Mouse (Mus musculus): ENCODE results near the gene Crtc3.

Crtc3 gene

GRCm38 (mm10) chr7:80598436-80598985, 90.2 kb downstream of the Crtc3 start:
- no peak for DNase-seq (ENCODE audit: low spot score)

- no peak for DNase-seq (ENCODE audit: low spot score)
Measured at GRCm38 (mm10) chr7:80597900-80598299, 90.8 kb downstream of the Crtc3 start.

- no peak for DNase-seq (ENCODE audit: low spot score)
Measured at GRCm38 (mm10) chr7:80589054-80589746, 99.5 kb downstream of the Crtc3 start.

GRCm38 (mm10) chr7:80587684-80588083, 101.0 kb downstream of the Crtc3 start:
- no peak for DNase-seq (ENCODE audit: low spot score)

- no peak for DNase-seq (ENCODE audit: low spot score)
Measured at GRCm38 (mm10) chr7:80586681-80587660, 101.7 kb downstream of the Crtc3 start.

- no peak for DNase-seq (ENCODE audit: low spot score)
Measured at GRCm38 (mm10) chr7:80586161-80586560, 102.5 kb downstream of the Crtc3 start.

- DNase-seq (ENCODE audit: low spot score) = no peak
Measured at GRCm38 (mm10) chr7:80585380-80585779, 103.3 kb downstream of the Crtc3 start.

- peak; percentile 19 for DNase-seq (ENCODE audit: low spot score)
Measured at GRCm38 (mm10) chr7:80583981-80584380, 104.7 kb downstream of the Crtc3 start.

- DNase-seq (ENCODE audit: low spot score) = no peak
Measured at GRCm38 (mm10) chr7:80582821-80583451, 105.7 kb downstream of the Crtc3 start.

GRCm38 (mm10) chr7:80580368-80580767, 108.3 kb downstream of the Crtc3 start:
- no peak for DNase-seq (ENCODE audit: low spot score)

- DNase-seq (ENCODE audit: low spot score) = no peak
Measured at GRCm38 (mm10) chr7:80577417-80577980, 111.2 kb downstream of the Crtc3 start.

GRCm38 (mm10) chr7:80576626-80577025, 112.1 kb downstream of the Crtc3 start:
- DNase-seq (ENCODE audit: low spot score) = no peak

- DNase-seq (ENCODE audit: low spot score) = no peak
Measured at GRCm38 (mm10) chr7:80575750-80576149, 112.9 kb downstream of the Crtc3 start.

GRCm38 (mm10) chr7:80573076-80573475, 115.6 kb downstream of the Crtc3 start:
- no peak for DNase-seq (ENCODE audit: low spot score)

- no peak for DNase-seq (ENCODE audit: low spot score)
Measured at GRCm38 (mm10) chr7:80567982-80568381, 120.7 kb downstream of the Crtc3 start.

GRCm38 (mm10) chr7:80561931-80562330, 126.7 kb downstream of the Crtc3 start:
- DNase-seq (ENCODE audit: low spot score) = no peak

- DNase-seq (ENCODE audit: low spot score) = no peak
Measured at GRCm38 (mm10) chr7:80561271-80561670, 127.4 kb downstream of the Crtc3 start.

GRCm38 (mm10) chr7:80558572-80558971, 130.1 kb downstream of the Crtc3 start:
- no peak for DNase-seq (ENCODE audit: low spot score)

- no peak for DNase-seq (ENCODE audit: low spot score)
Measured at GRCm38 (mm10) chr7:80558101-80558500, 130.6 kb downstream of the Crtc3 start.

- no peak for DNase-seq (ENCODE audit: low spot score)
Measured at GRCm38 (mm10) chr7:80557161-80557560, 131.5 kb downstream of the Crtc3 start.

- no peak for DNase-seq (ENCODE audit: low spot score)
Measured at GRCm38 (mm10) chr7:80556166-80556565, 132.5 kb downstream of the Crtc3 start.

- no peak for DNase-seq (ENCODE audit: low spot score)
Measured at GRCm38 (mm10) chr7:80555146-80555545, 133.5 kb downstream of the Crtc3 start.
